Mouse (Mus musculus): ENCODE measurements around the gene Mpst.

Mpst gene

GRCm38 (mm10) chr15:78403301-78403741 is 2.9 kb upstream of the Mpst start:
- ATAC-seq (ENCODE audit: insufficient number of reproducible peaks, low FRiP score, low TSS enrichment), result no peak

GRCm38 (mm10) chr15:78403896-78404295 is 2.3 kb upstream of the Mpst start:
- ATAC-seq (ENCODE audit: insufficient number of reproducible peaks, low FRiP score, low TSS enrichment), result no peak

GRCm38 (mm10) chr15:78405098-78405497 is 1.1 kb upstream of the Mpst start:
- no peak for ATAC-seq (ENCODE audit: insufficient number of reproducible peaks, low FRiP score, low TSS enrichment)

- ATAC-seq (ENCODE audit: insufficient number of reproducible peaks, low FRiP score, low TSS enrichment), result peak; percentile 38; the same call in 1 of the 2 replicates
Observed at GRCm38 (mm10) chr15:78405517-78406211, 552 bp upstream of the Mpst start, which contains the start of gene Tst. Gene Tst (minus strand): TSS chr15:78405907.

- no peak for ATAC-seq (ENCODE audit: insufficient number of reproducible peaks, low FRiP score, low TSS enrichment)
Observed at GRCm38 (mm10) chr15:78409570-78410052, 3.4 kb downstream of the Mpst start.

GRCm38 (mm10) chr15:78413083-78413718 is 7.0 kb downstream of the Mpst start:
- no peak for ATAC-seq (ENCODE audit: insufficient number of reproducible peaks, low FRiP score, low TSS enrichment)

- no peak for ATAC-seq (ENCODE audit: insufficient number of reproducible peaks, low FRiP score, low TSS enrichment)
Observed at GRCm38 (mm10) chr15:78413719-78414117, 7.5 kb downstream of the Mpst start.

GRCm38 (mm10) chr15:78414157-78414556 is 7.9 kb downstream of the Mpst start:
- no peak for ATAC-seq (ENCODE audit: insufficient number of reproducible peaks, low FRiP score, low TSS enrichment)

GRCm38 (mm10) chr15:78416937-78417336 is 10.7 kb downstream of the Mpst start:
- no peak for ATAC-seq (ENCODE audit: insufficient number of reproducible peaks, low FRiP score, low TSS enrichment)

GRCm38 (mm10) chr15:78420395-78420794 is 14.2 kb downstream of the Mpst start:
- ATAC-seq (ENCODE audit: insufficient number of reproducible peaks, low FRiP score, low TSS enrichment), result no peak

GRCm38 (mm10) chr15:78422046-78422956 is 16.1 kb downstream of the Mpst start:
- peak; percentile 76; the same call in 1 of the 2 replicates for ATAC-seq (ENCODE audit: insufficient number of reproducible peaks, low FRiP score, low TSS enrichment)

- no peak for ATAC-seq (ENCODE audit: insufficient number of reproducible peaks, low FRiP score, low TSS enrichment)
Observed at GRCm38 (mm10) chr15:78424507-78424906, 18.3 kb downstream of the Mpst start.

- ATAC-seq (ENCODE audit: insufficient number of reproducible peaks, low FRiP score, low TSS enrichment), result no peak
Observed at GRCm38 (mm10) chr15:78425230-78425629, 19.0 kb downstream of the Mpst start.

GRCm38 (mm10) chr15:78428391-78429138 is 22.3 kb downstream of the Mpst start, which contains the start of gene Kctd17:
Gene Kctd17 (plus strand): TSS chr15:78428564.
- ATAC-seq (ENCODE audit: insufficient number of reproducible peaks, low FRiP score, low TSS enrichment), result peak; percentile 86

GRCm38 (mm10) chr15:78429139-78429459 is 22.9 kb downstream of the Mpst start:
- no peak for ATAC-seq (ENCODE audit: insufficient number of reproducible peaks, low FRiP score, low TSS enrichment)

GRCm38 (mm10) chr15:78429871-78430622 is 23.8 kb downstream of the Mpst start:
- no peak for ATAC-seq (ENCODE audit: insufficient number of reproducible peaks, low FRiP score, low TSS enrichment)

GRCm38 (mm10) chr15:78430874-78431273 is 24.7 kb downstream of the Mpst start:
- ATAC-seq (ENCODE audit: insufficient number of reproducible peaks, low FRiP score, low TSS enrichment), result no peak

GRCm38 (mm10) chr15:78431541-78432121 is 25.4 kb downstream of the Mpst start:
- no peak for ATAC-seq (ENCODE audit: insufficient number of reproducible peaks, low FRiP score, low TSS enrichment)

All from cerebellum, adult (tissue).